Mouse (Mus musculus): ENCODE measurements around the gene Grn. TPM values are rescaled to one million over a fixed set of nuclear protein-coding genes. Genes with fewer than 3 reads are reported as not detected.

Grn gene
- total and polyA plus RNA-seq, 2 experiments from 2014 or later = 98.5 to 104 TPM

DNA sequence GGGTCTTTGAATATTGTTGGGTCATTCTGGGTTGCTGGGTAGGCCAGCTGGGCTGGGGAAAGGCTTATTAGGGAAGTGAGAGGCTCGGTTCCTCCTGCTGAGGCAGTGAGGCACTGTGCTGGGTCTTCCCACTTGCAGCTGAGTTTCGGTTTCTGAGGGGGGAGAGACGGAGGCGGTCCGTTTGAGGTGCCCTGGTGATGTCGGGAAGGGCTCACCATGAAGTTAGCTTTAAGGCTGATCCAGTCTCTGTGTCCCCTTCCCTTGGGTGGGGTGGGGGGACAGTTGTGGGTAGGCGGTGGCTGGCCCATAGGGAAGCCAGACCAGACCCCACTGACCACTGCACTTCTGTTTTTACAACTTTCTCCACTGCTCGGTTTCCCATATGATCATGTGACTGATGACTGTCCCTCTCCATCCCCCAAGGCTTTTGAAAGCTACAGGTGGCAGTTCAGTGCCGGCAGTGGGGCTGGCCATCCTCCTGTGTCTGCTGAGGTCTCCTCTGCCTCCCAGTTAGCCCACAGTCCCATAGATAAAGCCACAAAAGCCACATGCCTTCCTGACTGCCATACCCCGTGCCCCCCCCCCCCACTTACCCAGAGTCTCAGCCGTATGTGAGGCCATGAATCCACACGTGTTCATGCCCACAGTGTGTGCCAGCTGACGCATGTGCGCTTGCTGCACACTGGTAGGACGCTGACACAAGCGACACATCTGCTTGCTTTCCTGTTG lies 2.2 kb downstream of the Grn start:
- WGBS = 47% methylated on average over 16 of the region's 16 CpGs
- DNase-seq (ENCODE audit: low spot score) = no peak

DNA sequence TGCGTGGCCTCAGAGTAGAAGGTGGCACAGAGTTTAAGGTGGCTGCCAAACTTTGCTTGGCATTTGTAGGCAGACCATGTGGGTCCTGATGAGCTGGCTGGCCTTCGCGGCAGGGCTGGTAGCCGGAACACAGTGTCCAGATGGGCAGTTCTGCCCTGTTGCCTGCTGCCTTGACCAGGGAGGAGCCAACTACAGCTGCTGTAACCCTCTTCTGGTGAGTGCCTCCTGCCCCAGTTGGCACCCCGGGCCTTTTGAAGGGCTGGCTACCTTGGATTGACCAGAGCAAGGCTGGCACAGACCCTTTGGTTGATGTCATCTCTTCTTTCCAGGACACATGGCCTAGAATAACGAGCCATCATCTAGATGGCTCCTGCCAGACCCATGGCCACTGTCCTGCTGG lies 2.8 kb downstream of the Grn start:
- Histone ChIP-seq H3K9ac (replicated peaks; ENCODE audit: low read length) (0 out of 2 replicates have a peak overlapping the region, but pooled peaks have one; percentile 21), H3K36me3 (ENCODE audit: insufficient read depth, low read length) (peaks cover 17% of the 10 kb centered on the region), H3K4me2 (ENCODE audit: low read depth, low read length) (no peak overlapping the region), H3K27me3 (ENCODE audit: insufficient read depth, low read length) (no peaks in the 10 kb centered on the region), H3K4me1 (ENCODE audit: insufficient read depth, low read length) (peaks cover 21% of the 10 kb centered on the region), H3K9me3 (ENCODE audit: low read length) (no peaks in the 10 kb centered on the region), H3K4me3 (ENCODE audit: low read length) (no peak overlapping the region), H3K27ac (peak overlapping the region; percentile 32; the same call in 1 of the 2 replicates)
- ATAC-seq (no peak), DNase-seq (ENCODE audit: low spot score) (peak; percentile 36)
- TF ChIP-seq CTCF (IDR thresholded peaks at IDR 0.05; ENCODE audit: low read depth) = no peak
- 66% methylated on average over 6 of the region's 6 CpGs for WGBS

More for the DNA sequence above, 2.2 kb downstream of the Grn start:
- H3K27me3 ChIP-seq (ENCODE audit: insufficient read depth, low read length) = no peaks in the 10 kb centered on the region
- H3K4me1 ChIP-seq (ENCODE audit: insufficient read depth, low read length) = peaks cover 16% of the 10 kb centered on the region
- H3K4me2 ChIP-seq (ENCODE audit: low read depth, low read length) = no peak overlapping the region
- TF ChIP-seq CTCF (IDR thresholded peaks at IDR 0.05; ENCODE audit: low read depth) = no peak
- H3K4me3 ChIP-seq (ENCODE audit: low read length) = no peak overlapping the region
- H3K9me3 ChIP-seq (ENCODE audit: low read length) = no peaks in the 10 kb centered on the region
- H3K36me3 ChIP-seq (ENCODE audit: insufficient read depth, low read length) = peaks cover 17% of the 10 kb centered on the region
- no peak overlapping the region for H3K9ac ChIP-seq (replicated peaks; ENCODE audit: low read length)
- no peak for ATAC-seq
- no peak overlapping the region for H3K27ac ChIP-seq

- 91% methylated on average over 7 of the region's 7 CpGs for WGBS
- H3K4me3 ChIP-seq (ENCODE audit: low read length) = no peak overlapping the region
- no peak for DNase-seq (ENCODE audit: low spot score)
Measured at GRCm38 (mm10) chr11:102433866-102434265, 3.8 kb downstream of the Grn start.

DNA sequence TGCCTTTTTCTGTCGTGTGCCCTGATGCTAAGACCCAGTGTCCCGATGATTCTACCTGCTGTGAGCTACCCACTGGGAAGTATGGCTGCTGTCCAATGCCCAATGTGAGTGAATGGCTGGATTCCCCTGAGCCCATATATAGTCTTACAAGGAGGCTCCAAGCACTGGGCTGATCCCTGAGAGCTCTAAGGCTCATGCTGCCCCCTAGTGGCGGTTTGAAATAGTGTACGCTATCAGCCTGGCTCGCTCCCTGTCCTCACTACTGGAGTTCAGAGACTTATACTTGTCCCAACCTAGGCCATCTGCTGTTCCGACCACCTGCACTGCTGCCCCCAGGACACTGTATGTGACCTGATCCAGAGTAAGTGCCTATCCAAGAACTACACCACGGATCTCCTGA lies 4.3 kb downstream of the Grn start:
- Histone ChIP-seq H3K9me3 (ENCODE audit: low read length) (no peaks in the 10 kb centered on the region), H3K4me3 (ENCODE audit: low read length) (no peak overlapping the region), H3K27ac (no peak overlapping the region), H3K36me3 (ENCODE audit: insufficient read depth, low read length) (peaks cover 28% of the 10 kb centered on the region), H3K4me2 (ENCODE audit: low read depth, low read length) (no peak overlapping the region), H3K27me3 (ENCODE audit: insufficient read depth, low read length) (no peaks in the 10 kb centered on the region), H3K4me1 (ENCODE audit: insufficient read depth, low read length) (peaks cover 21% of the 10 kb centered on the region), H3K9ac (replicated peaks; ENCODE audit: low read length) (no peak overlapping the region)
- ATAC-seq (peak; percentile 44), DNase-seq (ENCODE audit: low spot score) (peak; percentile 94)
- TF ChIP-seq CTCF (IDR thresholded peaks at IDR 0.05; ENCODE audit: low read depth) = peak; percentile 97
- whole genome bisulfite sequencing = 6% methylated on average over 7 of the region's 7 CpGs

More at GRCm38 (mm10) chr11:102433866-102434265, 3.8 kb downstream of the Grn start:
- H3K9me3 ChIP-seq (ENCODE audit: low read length) = no peaks in the 10 kb centered on the region
- H3K27ac ChIP-seq = no peak overlapping the region
- ATAC-seq = no peak
- peaks cover 23% of the 10 kb centered on the region for H3K4me1 ChIP-seq (ENCODE audit: insufficient read depth, low read length)
- H3K27me3 ChIP-seq (ENCODE audit: insufficient read depth, low read length) = no peaks in the 10 kb centered on the region
- H3K9ac ChIP-seq (replicated peaks; ENCODE audit: low read length) = no peak overlapping the region
- TF ChIP-seq CTCF (IDR thresholded peaks at IDR 0.05; ENCODE audit: low read depth) = no peak
- no peak overlapping the region for H3K4me2 ChIP-seq (ENCODE audit: low read depth, low read length)
- peaks cover 24% of the 10 kb centered on the region for H3K36me3 ChIP-seq (ENCODE audit: insufficient read depth, low read length)

GRCm38 (mm10) chr11:102434816-102435705 lies 4.9 kb downstream of the Grn start:
- H3K4me3 ChIP-seq (ENCODE audit: low read length) = no peak overlapping the region
- no peak for ATAC-seq
- TF ChIP-seq CTCF (IDR thresholded peaks at IDR 0.05; ENCODE audit: low read depth) = no peak
- 91% methylated on average over 11 of the region's 11 CpGs for WGBS
- peaks cover 35% of the 10 kb centered on the region for H3K36me3 ChIP-seq (ENCODE audit: insufficient read depth, low read length)
- no peaks in the 10 kb centered on the region for H3K27me3 ChIP-seq (ENCODE audit: insufficient read depth, low read length)
- DNase-seq (ENCODE audit: low spot score) = no peak
- H3K27ac ChIP-seq = no peak overlapping the region
- H3K4me1 ChIP-seq (ENCODE audit: insufficient read depth, low read length) = 0 out of 2 replicates have a peak, but pooled peaks cover 15% of the 10 kb centered on the region
- H3K4me2 ChIP-seq (ENCODE audit: low read depth, low read length) = no peak overlapping the region
- H3K9me3 ChIP-seq (ENCODE audit: low read length) = no peaks in the 10 kb centered on the region
- H3K9ac ChIP-seq (replicated peaks; ENCODE audit: low read length) = no peak overlapping the region

GRCm38 (mm10) chr11:102435754-102436470 lies 5.8 kb downstream of the Grn start:
- Histone ChIP-seq H3K36me3 (ENCODE audit: insufficient read depth, low read length) (peaks cover 40% of the 10 kb centered on the region), H3K4me2 (ENCODE audit: low read depth, low read length) (no peak overlapping the region), H3K9me3 (ENCODE audit: low read length) (no peaks in the 10 kb centered on the region), H3K4me3 (ENCODE audit: low read length) (no peak overlapping the region), H3K4me1 (ENCODE audit: insufficient read depth, low read length) (0 out of 2 replicates have a peak, but pooled peaks cover 15% of the 10 kb centered on the region), H3K9ac (replicated peaks; ENCODE audit: low read length) (no peak overlapping the region), H3K27ac (no peak overlapping the region), H3K27me3 (ENCODE audit: insufficient read depth, low read length) (no peaks in the 10 kb centered on the region)
- DNase-seq (ENCODE audit: low spot score) (no peak), ATAC-seq (no peak)
- TF ChIP-seq CTCF (IDR thresholded peaks at IDR 0.05; ENCODE audit: low read depth) = no peak
- WGBS = 83% methylated on average over 18 of the region's 18 CpGs
